Mouse (Mus musculus) splenic B cell, adult 2 months (primary cell): ENCODE measurements at regions not wholly inside any gene's neighbourhood (a gene's known extent, or its start where the extent isn't known, plus 50 kb on each side); places are given as distances from the start of the nearest gene placed in this dataset.

ENCODE experiments used
- DNase-seq: peaks from one replicate; pipeline ENCODE4 v3.0.0-alpha.2; 2011; ENCODE audit warnings: low read depth, low spot score
- H3K27me3 ChIP-seq: 2 replicates; pipeline ENCODE4 v1.6.1; 2012; ENCODE audit warnings: mild to moderate bottlenecking, low read length, moderate library complexity, mixed read lengths; ENCODE audit not compliant: control insufficient read depth, poor library complexity, insufficient read depth, severe bottlenecking
- H3K36me3 ChIP-seq: 2 replicates; pipeline ENCODE4 v1.6.1; 2012; ENCODE audit warnings: mild to moderate bottlenecking, low read length, moderate library complexity, mixed read lengths; ENCODE audit not compliant: control insufficient read depth, poor library complexity, insufficient read depth, severe bottlenecking

- no peak for DNase-seq
- Histone ChIP-seq H3K27me3 (no peaks in the 10 kb centered on the region), H3K36me3 (no peaks in the 10 kb centered on the region)
Observed at GRCm38 (mm10) chr13:25392770-25393290, 122.5 kb upstream of the Nrsn1 start.

DNA sequence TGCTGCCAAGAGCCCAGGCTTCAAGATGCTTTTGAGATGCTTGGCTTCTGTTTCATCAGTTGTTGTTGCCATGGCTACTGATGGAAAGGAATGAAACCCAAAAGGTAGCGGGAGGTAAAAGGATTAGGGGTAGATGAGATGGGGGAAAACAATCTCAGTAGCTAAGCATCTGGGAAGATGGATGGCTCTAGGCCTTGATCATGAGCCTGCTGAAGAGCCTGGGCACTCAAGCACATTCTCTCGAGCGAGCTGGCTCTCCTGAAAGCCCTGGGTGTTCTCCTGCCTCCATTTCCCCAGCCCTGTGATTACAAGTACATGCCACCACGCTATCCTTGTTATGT, 92.3 kb upstream of the Nrsn1 start:
- DNase-seq = no peak
- no peaks in the 10 kb centered on the region for H3K27me3 ChIP-seq
- H3K36me3 ChIP-seq = no peaks in the 10 kb centered on the region

DNA sequence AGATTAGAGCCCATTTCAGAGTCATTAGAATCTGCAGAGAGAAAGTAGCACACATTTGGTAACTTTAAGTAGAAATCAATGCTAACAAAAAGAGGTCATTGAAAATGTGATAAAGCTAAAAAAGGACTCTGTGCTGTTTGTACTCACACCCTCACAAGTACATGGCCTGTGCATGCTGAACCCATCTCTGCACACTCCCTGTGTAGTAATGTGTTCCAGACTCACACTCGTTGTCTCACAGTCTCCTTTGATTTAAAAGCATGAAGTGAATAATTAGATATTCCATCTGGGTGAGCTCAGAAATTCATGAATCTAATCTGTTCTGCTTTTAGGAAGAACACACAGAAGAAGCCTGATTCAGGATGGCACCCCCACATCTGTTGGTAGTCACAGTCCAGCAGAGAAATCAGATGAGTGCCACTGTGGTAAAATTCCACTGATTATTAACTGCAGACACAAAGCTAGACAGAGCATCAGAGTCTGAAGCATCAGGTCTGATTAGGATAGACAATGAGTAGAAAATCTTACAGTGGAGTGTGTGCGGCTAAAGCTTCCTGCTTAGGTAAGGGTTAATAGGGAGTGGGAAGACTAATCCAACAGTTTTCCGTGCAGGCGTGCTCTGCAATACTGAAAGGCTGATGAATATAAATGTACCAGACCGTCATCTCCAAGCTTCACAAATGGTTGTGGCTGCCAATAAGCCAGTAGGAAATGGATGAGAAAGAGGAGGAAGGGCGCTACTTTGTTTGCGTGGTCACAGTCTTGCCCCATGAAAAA, 91.7 kb upstream of the Nrsn1 start:
- Histone ChIP-seq H3K36me3 (no peaks in the 10 kb centered on the region), H3K27me3 (no peaks in the 10 kb centered on the region)
- no peak for DNase-seq

- no peaks in the 10 kb centered on the region for H3K36me3 ChIP-seq
- no peak for DNase-seq
- H3K27me3 ChIP-seq = no peaks in the 10 kb centered on the region
Observed at GRCm38 (mm10) chr13:25347558-25347957, 77.3 kb upstream of the Nrsn1 start.

DNA sequence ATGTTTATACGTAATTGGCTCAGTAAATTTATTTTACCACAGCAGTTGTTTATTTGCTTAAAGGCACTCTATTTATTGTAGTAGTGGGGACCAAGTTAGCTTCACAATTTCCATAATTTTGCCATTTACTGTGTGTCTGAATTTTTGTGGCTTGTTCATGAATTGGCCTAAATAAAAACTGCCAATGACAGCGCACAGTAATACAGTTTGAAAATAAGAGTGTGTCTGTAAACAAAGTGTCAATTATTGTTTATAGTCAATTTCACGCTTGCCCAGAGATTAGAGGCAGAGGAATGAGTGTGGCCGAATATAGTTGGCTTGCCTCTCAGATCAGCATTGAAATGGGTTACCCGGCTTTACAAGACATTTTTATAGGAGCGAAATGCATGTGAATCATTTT, 73.0 kb upstream of the Nrsn1 start:
- no peak for DNase-seq
- no peaks in the 10 kb centered on the region for H3K27me3 ChIP-seq
- no peaks in the 10 kb centered on the region for H3K36me3 ChIP-seq

- Histone ChIP-seq H3K36me3 (no peaks in the 10 kb centered on the region), H3K27me3 (no peaks in the 10 kb centered on the region)
- DNase-seq = no peak
Observed at GRCm38 (mm10) chr13:25341826-25342225, 71.5 kb upstream of the Nrsn1 start.

- Histone ChIP-seq H3K36me3 (no peaks in the 10 kb centered on the region), H3K27me3 (no peaks in the 10 kb centered on the region)
- DNase-seq = no peak
Observed at GRCm38 (mm10) chr13:25333803-25334202, 63.5 kb upstream of the Nrsn1 start.
